Mouse (Mus musculus): ENCODE results near the gene Mettl27. TPM values are rescaled to one million over a fixed set of nuclear protein-coding genes. Genes with fewer than 3 reads are reported as not detected.

The Mettl27 gene
- polyA plus RNA-seq, 1 experiment = 26.7 TPM

DNA sequence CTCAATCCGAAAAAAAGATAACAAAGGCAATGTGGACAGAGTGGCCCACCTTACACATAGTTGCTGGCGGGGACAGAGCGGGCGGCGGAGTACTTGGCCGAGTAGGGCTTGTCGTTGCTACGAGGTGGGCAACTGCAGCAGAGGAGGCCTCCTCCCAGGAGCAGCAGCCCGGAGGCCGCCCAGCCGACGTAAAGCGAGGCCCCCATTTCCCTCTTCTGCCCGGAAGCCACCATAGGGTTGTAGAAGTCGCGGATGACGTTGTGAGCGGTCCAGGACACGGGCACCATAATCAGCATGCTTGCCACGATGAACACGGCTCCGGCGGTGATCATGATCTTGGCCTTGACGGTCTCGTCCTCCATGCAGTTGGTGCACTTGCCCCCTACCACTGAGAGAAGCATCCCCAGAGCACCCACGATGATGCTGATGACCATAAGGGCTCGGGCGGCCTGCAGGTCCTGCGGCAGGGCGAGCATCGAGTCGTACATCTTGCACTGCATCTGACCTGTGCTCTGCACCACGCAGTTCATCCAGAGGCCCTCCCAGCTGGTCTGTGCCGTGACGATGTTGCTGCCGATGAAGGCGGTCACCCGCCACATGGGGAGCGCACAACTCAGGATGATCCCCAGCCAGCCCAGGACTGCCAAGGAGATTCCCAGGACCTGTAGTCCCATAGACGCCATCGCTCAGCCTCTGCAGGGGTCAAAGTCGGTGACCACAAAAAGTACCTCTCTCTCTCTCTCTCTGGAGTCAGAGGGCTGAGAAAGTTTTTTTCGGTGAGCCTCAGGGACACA, 14.1 kb downstream of the Mettl27 start:
- TF ChIP-seq POLR2A (IDR thresholded peaks at IDR 0.05; ENCODE audit: control insufficient read depth, extremely low read depth, insufficient read depth, low read length, poor library complexity) = no peak
- TF ChIP-seq CTCF (IDR thresholded peaks at IDR 0.05; ENCODE audit: borderline replicate concordance, control insufficient read depth, extremely low read depth, insufficient read depth, low read length, poor library complexity) = no peak
- Histone ChIP-seq H3K4me3 (ENCODE audit: control insufficient read depth, insufficient read depth, low read length) (peak overlapping the region; percentile 40), H3K27ac (ENCODE audit: control insufficient read depth, insufficient read depth, low read length) (peak overlapping the region; percentile 82), H3K27me3 (ENCODE audit: control insufficient read depth, insufficient read depth, low read length) (no peaks in the 10 kb centered on the region), H3K36me3 (ENCODE audit: control insufficient read depth, insufficient read depth, low read length) (no peaks in the 10 kb centered on the region), H3K4me1 (replicated peaks; ENCODE audit: control insufficient read depth, insufficient read depth, low read length) (peaks cover 69% of the 10 kb centered on the region)
- no peak for DNase-seq
- WGBS = 78% methylated on average over 43 of the region's 43 CpGs

DNA sequence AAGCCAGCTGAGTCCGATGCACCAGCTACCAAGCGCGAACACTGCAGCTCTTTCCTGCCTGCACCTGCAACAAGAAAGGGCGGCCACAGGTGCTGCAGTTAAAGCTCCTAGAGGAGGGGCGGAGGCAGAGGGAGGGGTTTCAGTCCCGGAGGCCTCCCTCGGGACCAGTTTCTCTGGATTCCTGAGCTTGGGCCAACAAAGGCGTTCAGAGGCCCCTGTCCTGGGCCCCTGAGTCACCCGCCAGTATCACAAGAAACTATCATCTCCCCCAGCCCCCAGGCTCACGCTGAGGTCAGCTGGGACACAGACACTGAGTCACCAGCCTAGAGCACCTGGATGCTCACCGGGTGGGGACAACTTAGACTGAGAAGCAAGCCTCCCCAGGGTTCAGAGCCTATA, 14.7 kb downstream of the Mettl27 start, which contains the start of gene Cldn4:
Cldn4 (minus strand) TSS at position 78 of the 399 bp plus-strand sequence.
- peak; percentile 77 for DNase-seq
- Histone ChIP-seq H3K4me3 (ENCODE audit: control insufficient read depth, insufficient read depth, low read length) (peak within 1 kb of the TSS; percentile 40), H3K27ac (ENCODE audit: control insufficient read depth, insufficient read depth, low read length) (peak within 1 kb of the TSS; percentile 82), H3K4me1 (replicated peaks; ENCODE audit: control insufficient read depth, insufficient read depth, low read length) (peaks cover 69% of the 10 kb centered on the region), H3K36me3 (ENCODE audit: control insufficient read depth, insufficient read depth, low read length) (no peaks in the 10 kb centered on the region), H3K27me3 (ENCODE audit: control insufficient read depth, insufficient read depth, low read length) (no peaks in the 10 kb centered on the region)
- no peak; the same call in 1 of the 2 replicates for TF ChIP-seq POLR2A (IDR thresholded peaks at IDR 0.05; ENCODE audit: control insufficient read depth, extremely low read depth, insufficient read depth, low read length, poor library complexity)
- no peak for TF ChIP-seq CTCF (IDR thresholded peaks at IDR 0.05; ENCODE audit: borderline replicate concordance, control insufficient read depth, extremely low read depth, insufficient read depth, low read length, poor library complexity)
- WGBS = 21% methylated on average over 11 of the region's 11 CpGs

DNA sequence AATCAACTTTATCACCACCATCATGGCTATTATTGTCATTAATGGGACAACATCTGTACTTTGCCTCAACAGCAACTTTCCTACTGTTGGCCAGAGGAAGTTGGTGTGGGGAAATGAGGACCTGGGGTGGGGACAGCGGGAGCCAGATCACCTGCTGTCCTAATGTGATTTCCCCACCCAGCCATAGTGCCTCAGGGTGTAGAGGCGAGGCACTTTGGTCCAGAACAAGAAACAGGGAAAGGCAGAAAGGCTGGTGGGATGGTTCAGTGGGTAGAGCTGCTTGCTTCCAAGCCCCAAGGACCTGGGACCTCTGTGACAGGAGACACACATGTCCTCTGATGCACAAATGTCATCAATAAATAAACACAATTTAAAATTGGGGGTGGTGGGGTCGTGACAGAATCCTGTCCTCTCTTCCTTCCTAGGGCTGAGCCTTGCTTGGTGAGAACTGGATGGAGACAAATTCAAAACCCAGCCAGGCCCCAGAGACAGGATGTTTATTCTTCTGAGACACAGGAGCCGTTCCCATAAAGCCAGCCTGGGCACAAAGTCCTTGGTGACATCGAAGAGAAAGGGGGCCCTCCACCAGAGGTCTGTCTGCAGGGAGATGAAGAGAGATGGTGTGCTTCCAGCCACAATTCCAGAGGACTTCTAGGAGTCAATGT, 15.4 kb downstream of the Mettl27 start:
- H3K27ac ChIP-seq (ENCODE audit: control insufficient read depth, insufficient read depth, low read length) = peak overlapping the region; percentile 37; the same call in 1 of the 2 replicates

DNA sequence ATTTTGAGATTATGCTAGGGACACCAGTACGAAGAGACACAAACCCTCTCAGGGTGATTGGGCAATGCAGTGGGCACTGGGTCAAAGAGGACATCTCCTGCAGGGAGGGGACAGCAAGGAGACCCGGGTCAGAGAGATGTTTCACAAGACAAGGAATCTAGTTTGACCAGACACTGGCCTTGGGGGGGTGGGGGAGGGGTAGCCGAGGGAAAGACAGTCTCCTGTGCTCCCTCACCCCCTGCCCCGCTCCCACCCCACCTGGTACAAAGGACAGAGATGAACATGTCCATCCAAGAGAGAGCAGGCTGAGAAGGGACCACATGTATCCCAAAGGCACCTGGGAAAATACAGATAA, 15.9 kb downstream of the Mettl27 start:
- H3K4me3 ChIP-seq (ENCODE audit: control insufficient read depth, insufficient read depth, low read length) = no peak overlapping the region
- H3K36me3 ChIP-seq (ENCODE audit: control insufficient read depth, insufficient read depth, low read length) = no peaks in the 10 kb centered on the region
- peaks cover 66% of the 10 kb centered on the region for H3K4me1 ChIP-seq (replicated peaks; ENCODE audit: control insufficient read depth, insufficient read depth, low read length)
- no peak for DNase-seq
- 73% methylated on average over 4 of the region's 4 CpGs for WGBS
- H3K27me3 ChIP-seq (ENCODE audit: control insufficient read depth, insufficient read depth, low read length) = no peaks in the 10 kb centered on the region
- H3K27ac ChIP-seq (ENCODE audit: control insufficient read depth, insufficient read depth, low read length) = peak overlapping the region; percentile 27; the same call in 1 of the 2 replicates
- no peak for TF ChIP-seq POLR2A (IDR thresholded peaks at IDR 0.05; ENCODE audit: control insufficient read depth, extremely low read depth, insufficient read depth, low read length, poor library complexity)
- TF ChIP-seq CTCF (IDR thresholded peaks at IDR 0.05; ENCODE audit: borderline replicate concordance, control insufficient read depth, extremely low read depth, insufficient read depth, low read length, poor library complexity) = no peak

More for the DNA sequence above, 15.4 kb downstream of the Mettl27 start:
- Histone ChIP-seq H3K27me3 (ENCODE audit: control insufficient read depth, insufficient read depth, low read length) (no peaks in the 10 kb centered on the region), H3K4me1 (replicated peaks; ENCODE audit: control insufficient read depth, insufficient read depth, low read length) (peaks cover 68% of the 10 kb centered on the region), H3K36me3 (ENCODE audit: control insufficient read depth, insufficient read depth, low read length) (no peaks in the 10 kb centered on the region), H3K4me3 (ENCODE audit: control insufficient read depth, insufficient read depth, low read length) (no peak overlapping the region)
- TF ChIP-seq POLR2A (IDR thresholded peaks at IDR 0.05; ENCODE audit: control insufficient read depth, extremely low read depth, insufficient read depth, low read length, poor library complexity) = no peak
- TF ChIP-seq CTCF (IDR thresholded peaks at IDR 0.05; ENCODE audit: borderline replicate concordance, control insufficient read depth, extremely low read depth, insufficient read depth, low read length, poor library complexity) = no peak
- WGBS = 45% methylated on average over 5 of the region's 5 CpGs
- DNase-seq = no peak

DNA sequence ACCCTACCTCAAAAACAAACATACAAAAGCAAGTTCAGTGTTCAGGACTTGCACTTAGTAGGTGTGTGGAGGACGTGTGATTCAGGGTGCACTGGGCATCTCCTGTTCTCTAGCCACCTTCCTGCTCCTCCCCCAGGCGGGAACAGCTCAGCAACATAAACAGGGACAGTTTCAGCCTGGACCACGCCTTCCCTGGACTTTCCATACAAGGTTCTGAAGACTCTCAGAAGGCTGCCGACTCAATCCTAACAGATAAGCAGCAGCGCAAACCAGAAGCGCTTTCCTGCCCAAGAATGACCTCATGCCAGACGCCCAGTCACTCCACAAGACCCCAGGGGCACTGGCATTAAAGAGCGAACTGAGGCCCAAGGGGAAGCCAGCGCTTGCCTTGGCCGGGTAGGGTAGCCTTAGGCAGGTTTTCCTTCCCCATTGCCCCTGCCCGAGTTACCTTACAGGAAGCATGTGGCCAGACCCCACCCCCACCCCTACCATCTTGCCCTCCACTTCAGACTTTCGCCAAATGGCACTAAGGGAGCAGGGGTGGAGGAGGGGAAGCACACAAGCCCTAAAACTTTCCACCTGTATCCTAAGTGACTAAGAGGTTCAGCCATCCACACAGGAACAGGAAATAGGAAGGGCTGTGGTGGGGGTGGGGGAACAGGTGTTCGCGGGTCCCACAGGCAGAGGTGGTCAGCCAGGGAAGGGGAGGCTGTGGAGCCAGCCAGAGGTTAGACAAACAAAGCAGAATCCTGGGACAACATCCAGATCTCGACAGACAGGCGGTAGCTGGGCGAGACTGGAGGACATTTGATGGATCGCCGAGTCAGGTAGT, 19.1 kb downstream of the Mettl27 start:
- peak overlapping the region; percentile 6 for H3K4me3 ChIP-seq (ENCODE audit: control insufficient read depth, insufficient read depth, low read length)
- H3K27ac ChIP-seq (ENCODE audit: control insufficient read depth, insufficient read depth, low read length) = peak overlapping the region; percentile 42; the same call in 1 of the 2 replicates
- no peaks in the 10 kb centered on the region for H3K36me3 ChIP-seq (ENCODE audit: control insufficient read depth, insufficient read depth, low read length)
- WGBS = 9% methylated on average over 19 of the region's 19 CpGs
- TF ChIP-seq POLR2A (IDR thresholded peaks at IDR 0.05; ENCODE audit: control insufficient read depth, extremely low read depth, insufficient read depth, low read length, poor library complexity) = no peak
- TF ChIP-seq CTCF (IDR thresholded peaks at IDR 0.05; ENCODE audit: borderline replicate concordance, control insufficient read depth, extremely low read depth, insufficient read depth, low read length, poor library complexity) = no peak
- peaks cover 49% of the 10 kb centered on the region for H3K4me1 ChIP-seq (replicated peaks; ENCODE audit: control insufficient read depth, insufficient read depth, low read length)
- peak; percentile 60 for DNase-seq
- no peaks in the 10 kb centered on the region for H3K27me3 ChIP-seq (ENCODE audit: control insufficient read depth, insufficient read depth, low read length)

DNA sequence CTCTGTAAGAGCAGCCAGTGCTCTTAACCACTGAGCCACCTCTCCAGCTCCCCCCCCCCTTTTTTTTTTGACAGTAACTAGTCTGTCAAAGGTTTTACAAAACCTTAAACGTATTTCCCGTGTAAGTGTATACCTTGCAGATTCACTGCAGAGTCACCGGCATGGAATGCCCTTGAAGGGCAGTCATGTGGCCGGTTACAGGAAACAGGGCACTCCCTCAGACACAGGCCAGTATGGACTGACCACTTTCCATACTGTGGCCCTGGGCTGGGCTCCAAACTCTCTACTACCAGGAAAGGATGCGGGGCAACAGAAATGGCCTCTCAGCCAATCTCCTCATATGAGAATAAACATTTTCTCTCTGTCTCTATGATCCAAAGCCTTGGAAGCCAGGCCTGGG, 23.3 kb downstream of the Mettl27 start:
- WGBS = 90% methylated on average over 5 of the region's 5 CpGs
- no peaks in the 10 kb centered on the region for H3K36me3 ChIP-seq (ENCODE audit: control insufficient read depth, insufficient read depth, low read length)
- no peak for TF ChIP-seq CTCF (IDR thresholded peaks at IDR 0.05; ENCODE audit: borderline replicate concordance, control insufficient read depth, extremely low read depth, insufficient read depth, low read length, poor library complexity)

More for the DNA sequence above, 23.3 kb downstream of the Mettl27 start:
- Histone ChIP-seq H3K27ac (ENCODE audit: control insufficient read depth, insufficient read depth, low read length) (no peak overlapping the region), H3K4me1 (replicated peaks; ENCODE audit: control insufficient read depth, insufficient read depth, low read length) (peaks cover 49% of the 10 kb centered on the region), H3K27me3 (ENCODE audit: control insufficient read depth, insufficient read depth, low read length) (no peaks in the 10 kb centered on the region), H3K4me3 (ENCODE audit: control insufficient read depth, insufficient read depth, low read length) (no peak overlapping the region)
- DNase-seq = no peak
